Mouse (Mus musculus) liver, embryonic 14.5 days (tissue): ENCODE results near the gene Pik3r1.

Experiments
- CTCF ChIP-seq: IDR thresholded peaks from 2 replicates; pipeline ENCODE4 v1.5.1; 2016; ENCODE audit warnings: antibody characterized with exemption, low read depth, control low read depth
- EP300 ChIP-seq: IDR thresholded peaks from 2 replicates; pipeline ENCODE4 v1.6.1; 2016; ENCODE audit warnings: antibody characterized with exemption, low read depth

- TF ChIP-seq CTCF (no peak), EP300 (no peak)
These were observed 42.6 kb upstream of the Pik3r1 start for GRCm38 (mm10) chr13:101810667-101811066.
